Mouse (Mus musculus): ENCODE measurements around the gene Tmem177. TPM values are rescaled to one million over a fixed set of nuclear protein-coding genes. Genes with fewer than 3 reads are reported as not detected.

Gene Tmem177
- polyA plus RNA-seq, 1 experiment from 2014 or later, result 6.8 TPM

DNA sequence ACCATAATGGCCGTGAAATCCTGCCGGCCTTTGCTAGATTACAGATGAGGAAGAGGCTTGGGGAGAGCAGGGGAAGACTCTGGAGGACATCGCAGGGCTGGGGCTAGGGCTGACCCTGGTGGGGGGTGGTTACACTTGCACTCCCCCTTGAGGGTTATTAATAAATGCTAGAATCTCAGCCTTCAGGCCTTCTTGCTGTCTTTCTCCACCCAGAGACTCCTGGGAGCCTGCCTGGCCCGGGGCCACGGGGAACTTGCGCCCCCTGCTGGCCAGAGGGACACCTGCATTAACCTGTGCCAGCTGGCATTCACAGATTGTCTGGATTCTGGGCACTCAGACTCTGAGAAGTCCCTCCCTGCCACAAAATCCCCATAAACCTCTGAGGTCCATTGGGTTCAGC lies 18.1 kb downstream of the Tmem177 start:
- no peak overlapping the region for H3K27ac ChIP-seq (replicated peaks; ENCODE audit: low read depth, low read length)
- no peak overlapping the region for H3K4me3 ChIP-seq (ENCODE audit: low read depth, low read length)
- no peak overlapping the region for H3K4me2 ChIP-seq (ENCODE audit: low read depth, low read length)
- ATAC-seq (ENCODE audit: low read depth), result peak; percentile 44
- no peak overlapping the region for H3K9ac ChIP-seq (ENCODE audit: low read depth, low read length)
- 27% methylated on average over 6 of the region's 6 CpGs for WGBS
- H3K36me3 ChIP-seq (ENCODE audit: control insufficient read depth, insufficient read depth, low read length), result no peaks in the 10 kb centered on the region
- no peaks in the 10 kb centered on the region for H3K9me3 ChIP-seq (ENCODE audit: control insufficient read depth, low read length)
- no peaks in the 10 kb centered on the region for H3K27me3 ChIP-seq (replicated peaks; ENCODE audit: control insufficient read depth, insufficient read depth, low read length)
- H3K4me1 ChIP-seq (ENCODE audit: control insufficient read depth, insufficient read depth, low read length), result no peaks in the 10 kb centered on the region
- peak; percentile 34 for DNase-seq (ENCODE audit: low spot score)

DNA sequence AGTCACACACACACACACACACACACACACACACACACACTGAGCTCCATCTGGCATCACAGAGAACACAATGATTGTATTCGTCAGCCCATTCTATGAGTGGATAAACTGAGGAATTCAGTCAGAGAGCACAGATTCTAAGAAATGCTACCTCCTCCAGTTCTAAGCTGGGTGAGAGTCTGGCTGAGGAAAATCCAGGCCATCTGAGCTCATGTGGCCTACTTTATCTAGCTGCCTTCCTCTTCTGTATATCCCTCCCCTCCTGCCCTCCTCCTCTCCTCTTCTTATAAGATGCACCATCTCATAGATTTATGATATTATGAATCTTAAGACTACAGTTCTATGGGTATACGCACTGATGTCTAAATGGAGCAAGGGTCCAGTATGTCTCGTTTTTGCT lies 19.4 kb downstream of the Tmem177 start:
- H3K4me3 ChIP-seq (ENCODE audit: low read depth, low read length), result no peak overlapping the region
- ATAC-seq (ENCODE audit: low read depth), result no peak
- DNase-seq (ENCODE audit: low spot score), result no peak
- no peaks in the 10 kb centered on the region for H3K9me3 ChIP-seq (ENCODE audit: control insufficient read depth, low read length)
- H3K36me3 ChIP-seq (ENCODE audit: control insufficient read depth, insufficient read depth, low read length), result no peaks in the 10 kb centered on the region
- H3K4me1 ChIP-seq (ENCODE audit: control insufficient read depth, insufficient read depth, low read length), result no peaks in the 10 kb centered on the region
- 79% methylated on average over 3 of the region's 3 CpGs for WGBS
- H3K27ac ChIP-seq (replicated peaks; ENCODE audit: low read depth, low read length), result no peak overlapping the region
- H3K9ac ChIP-seq (ENCODE audit: low read depth, low read length), result no peak overlapping the region
- H3K27me3 ChIP-seq (replicated peaks; ENCODE audit: control insufficient read depth, insufficient read depth, low read length), result no peaks in the 10 kb centered on the region
- H3K4me2 ChIP-seq (ENCODE audit: low read depth, low read length), result no peak overlapping the region

DNA sequence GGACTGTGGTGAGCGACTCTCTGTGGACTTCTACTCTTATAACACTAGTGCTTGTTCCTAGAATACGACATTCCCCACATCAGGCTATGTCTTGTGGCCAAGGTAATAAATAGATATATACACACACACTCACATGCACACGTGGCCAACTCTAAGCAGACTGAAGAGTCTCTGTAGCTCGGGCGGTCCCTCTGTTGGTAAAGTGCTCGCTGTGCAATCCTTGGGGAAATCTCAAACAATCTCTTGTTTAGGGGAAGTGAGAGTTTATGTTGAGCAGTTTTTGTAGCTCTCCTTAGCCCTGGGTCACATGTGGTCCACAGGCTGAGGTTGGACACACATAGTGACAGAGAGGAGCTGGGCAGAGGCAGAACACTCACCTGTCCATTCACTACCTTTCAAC lies 20.1 kb downstream of the Tmem177 start:
- Histone ChIP-seq H3K36me3 (ENCODE audit: control insufficient read depth, insufficient read depth, low read length) (no peaks in the 10 kb centered on the region), H3K27ac (replicated peaks; ENCODE audit: low read depth, low read length) (no peak overlapping the region), H3K9ac (ENCODE audit: low read depth, low read length) (no peak overlapping the region), H3K9me3 (ENCODE audit: control insufficient read depth, low read length) (no peaks in the 10 kb centered on the region), H3K4me2 (ENCODE audit: low read depth, low read length) (no peak overlapping the region), H3K27me3 (replicated peaks; ENCODE audit: control insufficient read depth, insufficient read depth, low read length) (no peaks in the 10 kb centered on the region), H3K4me3 (ENCODE audit: low read depth, low read length) (no peak overlapping the region), H3K4me1 (ENCODE audit: control insufficient read depth, insufficient read depth, low read length) (no peaks in the 10 kb centered on the region)
- DNase-seq (ENCODE audit: low spot score) (no peak), ATAC-seq (ENCODE audit: low read depth) (no peak)
- WGBS, result 66% methylated on average over 6 of the region's 6 CpGs

DNA sequence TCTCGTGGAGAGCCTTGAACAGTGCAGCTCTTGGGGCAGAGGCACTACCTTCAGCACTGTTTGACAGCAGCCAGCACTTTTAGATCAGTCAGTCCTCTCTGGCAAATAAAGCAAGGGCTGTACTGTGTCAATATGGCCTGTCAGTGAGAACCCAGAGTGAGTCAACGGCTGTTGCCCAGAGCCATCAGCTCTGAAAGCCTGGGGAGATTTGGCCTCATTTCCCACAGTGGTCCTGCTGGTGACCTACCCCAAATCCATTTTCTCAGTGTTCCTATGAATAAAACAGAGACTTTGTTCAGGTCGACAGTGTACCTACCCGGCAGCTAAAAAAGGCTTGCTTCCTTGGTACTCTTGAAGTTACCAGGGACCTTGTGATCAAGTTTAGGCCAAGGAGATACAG lies 21.1 kb downstream of the Tmem177 start:
- Histone ChIP-seq H3K9ac (ENCODE audit: low read depth, low read length) (no peak overlapping the region), H3K27me3 (replicated peaks; ENCODE audit: control insufficient read depth, insufficient read depth, low read length) (no peaks in the 10 kb centered on the region), H3K27ac (replicated peaks; ENCODE audit: low read depth, low read length) (no peak overlapping the region), H3K4me1 (ENCODE audit: control insufficient read depth, insufficient read depth, low read length) (peaks cover 2% of the 10 kb centered on the region; the same call in 1 of the 2 replicates), H3K4me2 (ENCODE audit: low read depth, low read length) (no peak overlapping the region), H3K4me3 (ENCODE audit: low read depth, low read length) (no peak overlapping the region), H3K9me3 (ENCODE audit: control insufficient read depth, low read length) (no peaks in the 10 kb centered on the region), H3K36me3 (ENCODE audit: control insufficient read depth, insufficient read depth, low read length) (no peaks in the 10 kb centered on the region)
- DNase-seq (ENCODE audit: low spot score), result no peak
- WGBS, result 85% methylated on average over 4 of the region's 4 CpGs
- no peak for ATAC-seq (ENCODE audit: low read depth)

DNA sequence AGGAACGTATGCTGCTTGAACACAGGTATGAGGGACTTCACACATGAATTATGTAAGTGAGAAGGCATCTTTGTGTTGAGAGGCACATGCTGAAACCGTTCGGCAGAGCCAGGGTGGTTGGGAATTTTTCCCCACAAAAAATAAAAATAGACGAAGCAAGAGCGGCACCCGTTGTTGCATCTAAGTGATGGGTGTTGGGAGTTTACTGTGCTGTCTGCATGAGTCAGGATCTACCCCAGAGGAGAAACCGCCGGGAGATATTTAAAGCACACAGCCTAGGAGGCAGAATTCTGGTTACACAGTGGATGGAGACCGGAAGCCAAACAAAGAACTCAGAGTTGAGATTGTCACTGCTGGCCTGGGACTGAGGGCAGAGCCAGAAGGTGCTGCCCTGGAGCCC lies 21.9 kb downstream of the Tmem177 start:
- ATAC-seq (ENCODE audit: low read depth) (no peak), DNase-seq (ENCODE audit: low spot score) (no peak)
- Histone ChIP-seq H3K4me1 (ENCODE audit: control insufficient read depth, insufficient read depth, low read length) (peaks cover 6% of the 10 kb centered on the region; the same call in 1 of the 2 replicates), H3K9me3 (ENCODE audit: control insufficient read depth, low read length) (no peaks in the 10 kb centered on the region), H3K27me3 (replicated peaks; ENCODE audit: control insufficient read depth, insufficient read depth, low read length) (no peaks in the 10 kb centered on the region), H3K36me3 (ENCODE audit: control insufficient read depth, insufficient read depth, low read length) (no peaks in the 10 kb centered on the region), H3K27ac (replicated peaks; ENCODE audit: low read depth, low read length) (no peak overlapping the region), H3K4me2 (ENCODE audit: low read depth, low read length) (no peak overlapping the region), H3K4me3 (ENCODE audit: low read depth, low read length) (no peak overlapping the region), H3K9ac (ENCODE audit: low read depth, low read length) (no peak overlapping the region)
- 82% methylated on average over 9 of the region's 9 CpGs for WGBS

DNA sequence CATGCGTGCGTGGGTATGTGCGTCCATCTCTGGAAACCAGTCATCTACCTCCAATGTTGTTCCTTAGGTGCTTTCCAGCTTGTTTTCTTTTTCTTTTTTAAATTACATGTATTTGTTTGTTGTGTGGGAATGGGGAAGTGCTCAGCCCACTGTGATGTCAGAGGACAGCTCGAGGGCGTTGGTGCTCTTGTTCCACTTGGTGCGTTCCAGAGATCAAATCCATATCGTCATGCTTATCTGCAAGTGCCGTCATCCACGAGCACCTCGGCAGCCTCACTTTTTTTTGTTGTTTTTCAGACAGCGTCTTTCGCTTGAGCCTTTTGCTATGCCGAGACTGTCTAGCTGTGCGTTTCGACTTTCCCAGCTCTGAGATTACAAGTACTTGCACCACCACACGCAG lies 23.7 kb downstream of the Tmem177 start:
- H3K36me3 ChIP-seq (ENCODE audit: control insufficient read depth, insufficient read depth, low read length), result no peaks in the 10 kb centered on the region
- no peak overlapping the region for H3K4me2 ChIP-seq (ENCODE audit: low read depth, low read length)
- peaks cover 6% of the 10 kb centered on the region; the same call in 1 of the 2 replicates for H3K4me1 ChIP-seq (ENCODE audit: control insufficient read depth, insufficient read depth, low read length)
- no peak overlapping the region for H3K9ac ChIP-seq (ENCODE audit: low read depth, low read length)
- no peak overlapping the region for H3K27ac ChIP-seq (replicated peaks; ENCODE audit: low read depth, low read length)
- DNase-seq (ENCODE audit: low spot score) (no peak), ATAC-seq (ENCODE audit: low read depth) (no peak)
- no peaks in the 10 kb centered on the region for H3K9me3 ChIP-seq (ENCODE audit: control insufficient read depth, low read length)
- no peak overlapping the region for H3K4me3 ChIP-seq (ENCODE audit: low read depth, low read length)
- WGBS, result 75% methylated on average over 16 of the region's 16 CpGs
- H3K27me3 ChIP-seq (replicated peaks; ENCODE audit: control insufficient read depth, insufficient read depth, low read length), result no peaks in the 10 kb centered on the region

DNA sequence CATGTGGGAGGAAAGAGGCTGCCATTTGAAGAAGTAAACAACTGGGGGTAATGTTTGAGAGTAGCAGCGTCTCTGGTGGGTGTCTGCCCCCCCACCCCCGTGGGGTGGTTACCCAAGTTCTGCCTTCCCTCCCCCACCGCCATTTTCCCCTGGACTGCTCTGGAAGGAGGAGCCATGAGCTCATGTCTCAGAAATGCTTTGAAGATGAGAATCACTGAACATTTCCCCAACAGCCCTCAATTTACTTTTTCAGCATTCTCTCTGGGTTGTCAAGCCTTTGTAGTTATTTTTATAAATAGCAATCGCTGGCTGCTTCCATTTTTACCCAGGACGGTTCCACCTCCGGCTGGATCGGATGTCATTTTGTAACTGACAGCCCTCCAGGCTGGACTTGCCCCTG lies 26.7 kb downstream of the Tmem177 start:
- Histone ChIP-seq H3K27ac (replicated peaks; ENCODE audit: low read depth, low read length) (peak overlapping the region; percentile 13; the same call in 1 of the 2 replicates), H3K4me1 (ENCODE audit: control insufficient read depth, insufficient read depth, low read length) (peaks cover 6% of the 10 kb centered on the region; the same call in 1 of the 2 replicates), H3K36me3 (ENCODE audit: control insufficient read depth, insufficient read depth, low read length) (no peaks in the 10 kb centered on the region), H3K4me3 (ENCODE audit: low read depth, low read length) (no peak overlapping the region), H3K4me2 (ENCODE audit: low read depth, low read length) (no peak overlapping the region), H3K9me3 (ENCODE audit: control insufficient read depth, low read length) (no peaks in the 10 kb centered on the region), H3K27me3 (replicated peaks; ENCODE audit: control insufficient read depth, insufficient read depth, low read length) (no peaks in the 10 kb centered on the region), H3K9ac (ENCODE audit: low read depth, low read length) (no peak overlapping the region)
- peak; percentile 62 for ATAC-seq (ENCODE audit: low read depth)
- DNase-seq (ENCODE audit: low spot score), result peak; percentile 64
- 33% methylated on average over 7 of the region's 7 CpGs for WGBS

DNA sequence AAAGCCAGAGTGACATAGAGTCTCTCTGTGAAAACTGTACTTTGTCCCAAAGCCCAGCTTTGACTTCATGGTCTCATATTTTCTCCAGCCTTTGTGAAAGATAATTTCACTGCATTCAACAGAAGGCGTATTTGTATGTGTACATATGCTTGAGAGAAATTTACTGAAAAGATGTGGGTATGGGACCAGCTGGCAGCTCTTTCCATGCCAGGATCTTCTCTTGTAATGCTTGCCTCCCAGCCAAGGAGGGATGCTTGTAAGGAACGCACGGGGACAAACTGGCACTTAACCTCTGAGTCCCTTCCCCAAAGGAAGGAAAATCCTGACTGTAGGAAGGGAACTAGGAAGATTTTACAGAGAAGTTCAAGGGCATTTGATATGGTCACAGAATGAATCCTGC lies 28.7 kb downstream of the Tmem177 start:
- DNase-seq (ENCODE audit: low spot score) (no peak), ATAC-seq (ENCODE audit: low read depth) (no peak)
- Histone ChIP-seq H3K4me1 (ENCODE audit: control insufficient read depth, insufficient read depth, low read length) (peaks cover 6% of the 10 kb centered on the region; the same call in 1 of the 2 replicates), H3K4me3 (ENCODE audit: low read depth, low read length) (no peak overlapping the region), H3K27ac (replicated peaks; ENCODE audit: low read depth, low read length) (no peak overlapping the region), H3K9ac (ENCODE audit: low read depth, low read length) (no peak overlapping the region), H3K36me3 (ENCODE audit: control insufficient read depth, insufficient read depth, low read length) (no peaks in the 10 kb centered on the region), H3K27me3 (replicated peaks; ENCODE audit: control insufficient read depth, insufficient read depth, low read length) (no peaks in the 10 kb centered on the region), H3K4me2 (ENCODE audit: low read depth, low read length) (no peak overlapping the region), H3K9me3 (ENCODE audit: control insufficient read depth, low read length) (no peaks in the 10 kb centered on the region)
- 83% methylated on average over 3 of the region's 3 CpGs for WGBS

DNA sequence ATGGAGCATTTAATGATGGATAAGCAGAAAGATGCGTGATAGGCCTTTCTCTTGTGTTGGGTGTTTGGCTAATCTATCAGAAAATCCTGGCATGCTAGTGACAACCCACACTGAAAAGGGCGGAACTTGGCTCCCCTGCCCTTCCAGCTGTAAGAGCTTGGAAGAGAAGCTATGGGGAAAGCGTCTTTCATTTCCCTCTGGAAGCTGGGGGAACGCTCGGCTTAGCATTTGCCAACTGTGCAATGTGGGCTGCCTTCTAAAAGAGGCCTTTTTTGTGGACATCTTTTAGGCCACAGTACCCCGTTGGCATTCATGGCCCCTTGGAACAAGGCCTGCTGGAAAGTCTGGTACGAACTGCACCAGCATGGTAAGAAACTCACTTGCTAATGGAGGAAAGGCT lies 34.1 kb downstream of the Tmem177 start:
- ATAC-seq (ENCODE audit: low read depth) (no peak), DNase-seq (ENCODE audit: low spot score) (peak; percentile 24)
- H3K27ac ChIP-seq (replicated peaks; ENCODE audit: low read depth, low read length), result no peak overlapping the region
- H3K4me1 ChIP-seq (ENCODE audit: control insufficient read depth, insufficient read depth, low read length), result peaks cover 4% of the 10 kb centered on the region; the same call in 1 of the 2 replicates
- H3K27me3 ChIP-seq (replicated peaks; ENCODE audit: control insufficient read depth, insufficient read depth, low read length), result no peaks in the 10 kb centered on the region
- H3K9me3 ChIP-seq (ENCODE audit: control insufficient read depth, low read length), result no peaks in the 10 kb centered on the region
- H3K4me2 ChIP-seq (ENCODE audit: low read depth, low read length), result no peak overlapping the region
- WGBS, result 68% methylated on average over 7 of the region's 7 CpGs
- H3K36me3 ChIP-seq (ENCODE audit: control insufficient read depth, insufficient read depth, low read length), result no peaks in the 10 kb centered on the region
- H3K4me3 ChIP-seq (ENCODE audit: low read depth, low read length), result no peak overlapping the region
- H3K9ac ChIP-seq (ENCODE audit: low read depth, low read length), result no peak overlapping the region; the same call in 1 of the 2 replicates

All from embryonic facial prominence, embryonic 14.5 days (tissue).